Mouse (Mus musculus) heart, embryonic 13.5 days (tissue): Measurements from ENCODE around the gene Rfc4. TPM values are rescaled to one million over a fixed set of nuclear protein-coding genes. Genes with fewer than 3 reads are reported as not detected.

Source experiments
- ATAC-seq: fragments of 200-750 bp; cut with Nextera tagmentation; 2 replicates; pipeline ENCODE4 v1.8.0; 2017; ENCODE audit warnings: moderate TSS enrichment; ENCODE audit not compliant: insufficient number of reproducible peaks, low FRiP score, low TSS enrichment; ENCODE audit errors: extremely low read depth
- H3K27ac ChIP-seq: fragments of 300-500 bp; sonication (generic); replicated peaks from 2 replicates; pipeline ENCODE4 v1.5.1; 2015; ENCODE audit warnings: moderate library complexity, mild to moderate bottlenecking, inconsistent platforms
- H3K27me3 ChIP-seq: fragments of 300-500 bp; sonication (generic); replicated peaks from 2 replicates; pipeline ENCODE4 v1.6.1; 2015; ENCODE audit warnings: mild to moderate bottlenecking, inconsistent platforms
- H3K36me3 ChIP-seq: fragments of 300-500 bp; sonication (generic); 2 replicates; pipeline ENCODE4 v1.6.1; 2015; ENCODE audit warnings: mild to moderate bottlenecking, inconsistent platforms
- H3K4me1 ChIP-seq: fragments of 300-500 bp; sonication (generic); 2 replicates; pipeline ENCODE4 v1.6.1; 2015; ENCODE audit warnings: inconsistent platforms
- H3K4me2 ChIP-seq: fragments of 300-500 bp; sonication (generic); 2 replicates; pipeline ENCODE4 v1.6.1; 2015; ENCODE audit warnings: inconsistent platforms, mild to moderate bottlenecking, moderate library complexity
- H3K4me3 ChIP-seq: fragments of 300-500 bp; sonication (generic); 2 replicates; pipeline ENCODE4 v1.5.1; 2015; ENCODE audit warnings: moderate library complexity, mild to moderate bottlenecking, inconsistent platforms
- H3K9ac ChIP-seq: fragments of 300-500 bp; sonication (generic); 2 replicates; pipeline ENCODE4 v1.6.1; 2015; ENCODE audit warnings: inconsistent platforms, mild to moderate bottlenecking, moderate library complexity
- H3K9me3 ChIP-seq: fragments of 300-500 bp; sonication (generic); 2 replicates; pipeline ENCODE4 v1.6.1; 2016; ENCODE audit warnings: inconsistent platforms
- WGBS: fragments of 180-500 bp; shearing (Covaris S2); methylation state at CpG from one replicate; pipeline ENCODE4 v1.1.7; 2015; ENCODE audit warnings: mixed read lengths; 5-methylcytosine and 5-hydroxymethylcytosine counted together
- polyA plus RNA-seq: library from polyadenylated mRNA; unstranded; fragments of >200 nt; fragmentation: Nextera tagmentation; extraction: Ambion mirVana; gene quantifications from 2 replicates; pipeline ENCODE4 v1.2.1, GENCODE M21; 2015

The Rfc4 gene
- polyA plus RNA-seq, 1 experiment from 2014 or later, result 93.0 TPM

DNA sequence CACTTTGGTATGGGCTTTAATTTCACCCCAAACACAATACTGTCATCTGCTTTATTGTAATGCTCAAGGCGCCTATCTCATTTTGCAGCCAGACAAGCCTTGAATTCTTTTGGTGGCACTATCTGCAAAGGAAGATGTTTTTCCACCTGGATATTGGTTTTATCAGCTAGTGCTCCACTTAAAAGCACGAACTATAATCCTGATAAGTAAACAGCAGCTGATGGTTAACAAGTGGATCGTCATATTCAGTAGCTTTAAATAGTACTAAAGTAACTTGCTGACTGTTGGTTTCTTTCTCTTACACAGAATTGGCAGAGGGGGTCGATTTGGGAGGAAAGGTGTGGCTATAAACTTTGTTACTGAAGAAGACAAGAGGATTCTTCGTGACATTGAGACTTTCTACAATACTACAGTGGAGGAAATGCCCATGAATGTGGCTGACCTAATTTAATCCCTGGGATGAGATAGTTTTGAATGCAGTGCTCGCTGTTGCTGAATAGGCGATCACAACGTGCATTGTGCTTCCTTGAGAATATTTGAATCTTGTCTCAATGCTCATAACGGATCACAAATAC is 14.6 kb downstream of the Rfc4 start:
- Histone ChIP-seq H3K27ac (no peak overlapping the region), H3K36me3 (peaks cover 89% of the 10 kb centered on the region), H3K27me3 (no peaks in the 10 kb centered on the region), H3K4me2 (0 out of 2 replicates have a peak overlapping the region, but pooled peaks have one; percentile 16), H3K9ac (0 out of 2 replicates have a peak overlapping the region, but pooled peaks have one; percentile 56), H3K4me1 (peaks cover 40% of the 10 kb centered on the region), H3K4me3 (no peak overlapping the region), H3K9me3 (no peaks in the 10 kb centered on the region)
- WGBS, result 37% methylated on average over 9 of the region's 9 CpGs
- ATAC-seq, result no peak

DNA sequence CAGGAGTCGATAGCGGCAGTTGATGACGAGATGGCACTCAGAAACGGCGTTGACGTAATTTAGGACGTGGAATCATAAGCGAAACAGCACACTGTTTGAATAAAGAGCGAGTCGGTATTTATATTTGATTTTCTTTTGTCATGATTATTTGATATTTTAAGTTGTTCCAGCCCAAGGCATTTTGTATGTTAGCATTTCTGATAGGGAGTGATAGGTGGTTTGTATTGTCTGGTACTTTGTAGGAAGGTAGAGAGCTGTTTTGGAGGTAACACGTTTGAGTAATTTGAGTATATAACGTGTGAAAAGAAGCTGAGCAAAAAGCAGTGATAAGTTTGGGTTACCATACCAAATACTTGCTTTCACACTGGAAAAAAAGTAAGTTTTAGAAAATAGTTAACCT is 15.2 kb downstream of the Rfc4 start:
- Histone ChIP-seq H3K27ac (no peak overlapping the region), H3K4me2 (0 out of 2 replicates have a peak overlapping the region, but pooled peaks have one; percentile 97), H3K27me3 (no peaks in the 10 kb centered on the region), H3K4me3 (peak overlapping the region; percentile 20; the same call in 1 of the 2 replicates), H3K9me3 (no peaks in the 10 kb centered on the region), H3K9ac (peak overlapping the region; percentile 56; the same call in 1 of the 2 replicates), H3K36me3 (peaks cover 83% of the 10 kb centered on the region), H3K4me1 (peaks cover 40% of the 10 kb centered on the region)
- no peak for ATAC-seq
- WGBS, result 78% methylated on average over 12 of the region's 12 CpGs

DNA sequence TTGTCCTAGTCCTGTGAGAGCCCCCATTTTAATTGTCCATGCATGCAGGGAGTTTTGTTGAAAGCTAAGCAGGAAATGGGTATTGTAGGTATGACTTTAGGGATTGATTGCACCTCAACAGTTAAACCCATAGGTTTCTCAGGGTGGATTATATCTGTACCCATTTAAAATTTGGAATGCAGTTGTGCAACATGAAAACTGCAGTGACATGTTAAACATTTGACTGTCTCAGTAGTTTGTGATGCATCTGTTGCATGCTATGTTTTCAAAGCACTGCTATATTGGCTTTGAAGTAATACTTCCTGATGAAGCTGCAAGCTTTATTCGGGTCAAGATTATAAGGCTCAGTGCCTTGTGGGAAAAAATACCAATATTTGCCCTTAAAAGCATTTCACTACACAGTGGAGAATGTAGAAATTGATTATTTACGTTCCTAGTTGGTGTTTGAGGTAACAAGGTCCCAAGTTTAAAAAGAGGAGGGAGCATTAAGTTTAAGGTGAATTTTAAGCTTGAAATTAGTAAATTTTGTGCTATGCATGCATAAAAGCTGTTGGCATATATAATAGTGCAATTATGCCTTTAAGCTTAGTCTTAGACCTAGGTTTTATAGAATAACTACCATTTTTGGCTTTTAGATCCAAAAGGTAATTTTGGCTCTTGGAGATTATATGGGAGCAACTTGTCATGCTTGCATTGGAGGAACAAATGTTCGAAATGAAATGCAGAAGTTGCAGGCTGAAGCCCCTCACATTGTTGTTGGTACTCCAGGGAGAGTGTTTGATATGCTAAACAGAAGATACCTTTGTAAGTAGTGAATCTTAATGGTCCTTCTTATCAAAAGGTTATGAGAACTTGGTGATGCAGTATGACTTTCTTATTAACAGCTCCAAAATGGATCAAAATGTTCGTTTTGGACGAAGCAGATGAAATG is 17.9 kb downstream of the Rfc4 start:
- Histone ChIP-seq H3K9ac (peak overlapping the region; percentile 99), H3K4me1 (peaks cover 49% of the 10 kb centered on the region), H3K27ac (peak overlapping the region; percentile 98), H3K36me3 (peaks cover 59% of the 10 kb centered on the region), H3K9me3 (no peaks in the 10 kb centered on the region), H3K4me2 (peak overlapping the region; percentile 97), H3K27me3 (no peaks in the 10 kb centered on the region), H3K4me3 (peak overlapping the region; percentile 84)
- ATAC-seq, result no peak
- WGBS, result 55% methylated on average over 5 of the region's 5 CpGs

DNA sequence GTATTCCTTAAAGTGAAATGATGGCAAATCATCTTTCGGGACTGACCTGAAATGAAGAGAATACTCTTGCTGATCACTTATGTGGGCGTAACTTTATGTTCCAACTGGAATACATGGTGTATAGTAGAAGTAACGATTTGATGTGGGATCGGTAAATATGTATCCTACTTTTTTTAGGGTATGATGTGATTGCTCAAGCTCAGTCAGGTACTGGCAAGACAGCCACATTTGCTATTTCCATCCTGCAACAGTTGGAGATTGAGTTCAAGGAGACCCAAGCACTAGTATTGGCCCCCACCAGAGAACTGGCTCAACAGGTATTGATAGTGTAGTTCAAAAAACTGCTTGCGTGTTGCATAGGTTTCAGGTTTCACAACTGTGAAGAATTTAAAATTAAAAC is 18.6 kb downstream of the Rfc4 start:
- WGBS, result 4% methylated on average over 5 of the region's 5 CpGs

DNA sequence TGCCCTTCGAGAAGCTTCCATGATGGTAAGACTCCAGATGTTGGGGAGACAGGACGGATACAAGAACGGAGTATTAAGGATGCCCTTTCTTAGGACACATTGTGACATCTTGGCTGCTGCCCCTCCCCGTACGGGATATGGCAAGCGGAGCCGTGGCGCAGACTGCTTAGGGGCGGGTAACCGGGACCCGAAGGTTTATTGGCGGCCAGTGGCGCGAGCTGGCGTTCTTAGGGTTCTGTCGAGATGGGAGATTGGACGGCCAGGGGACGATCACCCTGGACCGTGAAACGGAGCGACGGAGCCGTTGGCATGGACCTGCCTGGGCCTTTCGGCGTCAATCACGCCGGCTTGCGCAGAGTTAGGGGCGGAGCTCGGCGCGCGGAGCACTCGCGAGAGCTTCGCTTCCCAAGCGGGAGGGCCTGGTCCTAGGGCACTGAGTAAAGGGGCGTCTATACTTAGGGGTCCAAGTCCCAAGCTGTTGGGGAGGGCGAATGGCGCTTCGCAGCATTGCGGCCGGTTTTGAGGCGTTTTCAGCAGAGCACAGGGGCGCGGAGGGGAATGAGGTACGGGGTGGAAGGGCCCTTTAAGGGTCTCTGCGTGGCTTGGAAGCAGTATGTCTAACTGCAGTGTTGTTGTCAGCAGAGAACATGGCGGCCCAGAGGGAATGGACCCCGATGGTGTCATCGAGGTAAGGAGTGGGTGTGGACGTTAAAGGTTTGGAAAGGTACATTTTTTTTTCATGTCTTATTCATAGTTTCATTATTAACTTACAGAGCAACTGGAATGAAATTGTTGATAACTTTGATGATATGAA is 19.4 kb downstream of the Rfc4 start:
- Histone ChIP-seq H3K9me3 (no peaks in the 10 kb centered on the region), H3K9ac (peak overlapping the region; percentile 99), H3K4me2 (peak overlapping the region; percentile 97), H3K4me3 (peak overlapping the region; percentile 84), H3K27me3 (no peaks in the 10 kb centered on the region), H3K36me3 (peaks cover 48% of the 10 kb centered on the region), H3K4me1 (peaks cover 49% of the 10 kb centered on the region), H3K27ac (peak overlapping the region; percentile 98)
- under 1% methylated on average over 52 of the region's 52 CpGs for WGBS
- ATAC-seq, result peak; percentile 78

More for the DNA sequence above, 18.6 kb downstream of the Rfc4 start:
- Histone ChIP-seq H3K9ac (peak overlapping the region; percentile 99), H3K4me3 (peak overlapping the region; percentile 84), H3K4me2 (peak overlapping the region; percentile 97), H3K27ac (peak overlapping the region; percentile 98), H3K4me1 (peaks cover 49% of the 10 kb centered on the region), H3K27me3 (no peaks in the 10 kb centered on the region), H3K9me3 (no peaks in the 10 kb centered on the region), H3K36me3 (peaks cover 53% of the 10 kb centered on the region)
- no peak for ATAC-seq

DNA sequence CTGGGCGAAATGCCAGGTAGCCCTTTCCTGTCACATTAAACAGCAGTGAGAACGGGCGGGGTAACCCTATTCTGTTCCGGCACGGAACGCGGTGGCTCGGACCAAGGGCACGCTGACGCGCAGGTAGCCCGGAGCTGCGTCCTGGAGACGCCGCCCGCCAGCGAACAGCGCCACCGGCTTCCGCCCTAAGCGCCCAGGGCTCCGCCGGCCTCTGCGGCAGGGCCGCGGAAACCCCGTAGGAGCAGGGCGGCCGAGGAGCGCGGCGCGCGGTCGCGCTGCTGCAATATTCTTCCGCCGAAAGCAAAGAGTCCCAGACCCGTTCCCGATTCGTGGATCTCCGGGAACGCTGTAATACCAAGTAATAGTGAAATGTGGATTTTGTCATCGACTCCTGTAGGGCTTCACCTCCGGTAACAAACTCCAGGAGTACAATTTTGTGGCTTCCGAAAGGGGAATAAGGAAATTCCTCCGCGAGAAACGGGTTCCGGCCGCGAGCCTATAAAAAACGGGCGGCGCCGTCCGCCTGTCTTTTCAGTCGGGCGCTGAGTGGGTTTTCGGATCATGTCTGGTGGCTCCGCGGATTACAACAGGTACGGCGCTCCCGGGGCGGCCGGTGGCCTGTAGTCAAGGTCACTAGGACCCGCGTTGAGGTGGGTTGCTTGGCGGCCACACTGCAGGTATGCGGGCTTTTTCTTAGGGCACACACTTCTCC is 20.1 kb downstream of the Rfc4 start, which contains the start of gene Eif4a2:
Gene Eif4a2, plus strand, starts transcription at position 214 of the 712 bp plus-strand sequence.
- H3K27me3 ChIP-seq, result no peaks in the 10 kb centered on the region
- H3K36me3 ChIP-seq, result peaks cover 41% of the 10 kb centered on the region
- H3K4me2 ChIP-seq, result peak within 1 kb of the TSS; percentile 97
- peak; percentile 77 for ATAC-seq
- peak within 1 kb of the TSS; percentile 84 for H3K4me3 ChIP-seq
- peak within 1 kb of the TSS; percentile 98 for H3K27ac ChIP-seq
- H3K9ac ChIP-seq, result peak within 1 kb of the TSS; percentile 99
- under 1% methylated on average over 71 of the region's 71 CpGs for WGBS
- H3K4me1 ChIP-seq, result peaks cover 47% of the 10 kb centered on the region
- no peaks in the 10 kb centered on the region for H3K9me3 ChIP-seq

DNA sequence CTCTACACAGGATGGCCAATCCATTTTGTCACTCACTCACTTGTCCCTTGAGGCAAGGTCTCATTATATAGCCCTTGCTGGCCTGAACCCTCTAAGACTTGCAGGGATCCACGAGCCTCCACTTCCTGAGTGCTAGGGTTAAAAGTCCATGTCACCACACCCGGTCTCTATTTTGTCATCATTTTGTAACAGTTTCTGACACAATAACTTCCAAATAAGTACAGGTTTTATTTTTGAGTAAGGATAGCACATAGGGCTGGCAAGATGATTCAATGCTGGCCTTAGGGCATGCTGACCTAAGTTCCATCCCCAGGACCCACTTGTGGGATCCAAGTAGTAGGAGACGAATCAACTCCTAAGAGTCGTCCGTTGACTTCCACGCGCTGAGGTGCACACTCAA is 21.4 kb downstream of the Rfc4 start:
- H3K4me2 ChIP-seq, result no peak overlapping the region
- no peaks in the 10 kb centered on the region for H3K27me3 ChIP-seq
- H3K4me1 ChIP-seq, result peaks cover 37% of the 10 kb centered on the region
- no peak overlapping the region for H3K9ac ChIP-seq
- H3K9me3 ChIP-seq, result no peaks in the 10 kb centered on the region
- WGBS, result 70% methylated on average over 7 of the region's 7 CpGs
- no peak overlapping the region for H3K27ac ChIP-seq
- peaks cover 28% of the 10 kb centered on the region for H3K36me3 ChIP-seq
- ATAC-seq, result no peak
- H3K4me3 ChIP-seq, result no peak overlapping the region

DNA sequence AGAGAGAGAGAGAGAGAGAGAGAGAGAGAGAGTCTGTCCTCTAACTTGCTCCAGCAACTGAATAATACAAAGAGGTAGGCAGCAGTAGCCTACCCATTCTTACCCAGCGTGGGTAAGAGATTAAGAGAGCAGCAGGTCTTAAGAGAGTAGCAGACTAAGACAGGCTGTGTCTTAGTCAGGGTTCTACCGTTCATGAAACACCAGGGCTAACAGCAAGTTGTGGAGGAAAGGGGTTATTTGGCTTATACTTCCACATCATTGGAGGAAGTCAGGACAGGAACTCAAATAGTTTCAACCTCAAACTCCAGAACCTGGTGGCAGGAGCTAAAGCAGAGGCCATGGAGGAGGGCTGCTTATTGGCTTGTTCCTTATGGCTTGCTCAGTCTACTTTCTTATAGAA is 23.7 kb downstream of the Rfc4 start:
- Histone ChIP-seq H3K27me3 (no peaks in the 10 kb centered on the region), H3K4me1 (peaks cover 30% of the 10 kb centered on the region), H3K9ac (no peak overlapping the region), H3K9me3 (no peaks in the 10 kb centered on the region), H3K4me2 (no peak overlapping the region), H3K27ac (no peak overlapping the region), H3K36me3 (peaks cover 5% of the 10 kb centered on the region), H3K4me3 (no peak overlapping the region)
- WGBS, result 77% methylated on average over 2 of the region's 2 CpGs
- ATAC-seq, result no peak

DNA sequence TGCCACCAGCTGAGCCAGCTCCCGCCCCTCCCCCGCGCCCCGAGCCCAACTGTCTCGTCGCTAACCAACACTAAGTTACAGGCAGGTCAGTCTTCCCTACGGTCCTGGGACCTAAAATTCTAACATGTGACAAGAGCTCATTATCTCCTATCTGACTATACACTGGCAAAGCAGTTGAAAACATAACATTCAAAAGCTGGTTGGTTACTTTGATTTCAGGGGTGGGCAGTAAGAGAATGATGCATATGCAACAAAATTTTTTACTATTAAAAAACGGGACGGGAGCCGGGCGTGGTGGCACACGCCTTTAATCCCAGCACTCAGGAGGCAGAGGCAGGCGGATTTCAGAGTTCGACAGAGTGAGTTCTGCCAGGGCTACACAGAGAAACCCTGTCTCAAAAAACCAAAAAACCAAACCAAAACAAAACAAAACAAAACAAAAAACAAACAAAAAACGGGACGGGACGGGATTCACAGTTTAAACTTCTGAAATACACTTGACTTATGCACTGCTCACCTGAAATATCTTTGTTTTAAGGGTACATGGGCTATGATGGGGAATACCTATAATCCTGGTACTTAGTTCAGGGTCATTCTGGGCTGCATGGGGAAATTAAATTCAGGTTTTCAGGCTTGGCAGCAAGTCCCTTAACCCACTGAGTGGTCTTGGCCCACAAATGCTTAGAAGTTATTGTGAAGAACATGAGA is 24.3 kb downstream of the Rfc4 start:
- no peak for ATAC-seq
- Histone ChIP-seq H3K9ac (peak overlapping the region; percentile 80), H3K4me2 (peak overlapping the region; percentile 71), H3K27ac (peak overlapping the region; percentile 56), H3K9me3 (no peaks in the 10 kb centered on the region), H3K4me3 (peak overlapping the region; percentile 54), H3K4me1 (peaks cover 30% of the 10 kb centered on the region), H3K36me3 (no peaks in the 10 kb centered on the region), H3K27me3 (no peaks in the 10 kb centered on the region)
- 27% methylated on average over 17 of the region's 17 CpGs for WGBS
